Mouse (Mus musculus) cerebellum, adult (tissue): ENCODE results near the gene Olfr870.
"Not testable (repeated sequence)": the region's sequence is repeated elsewhere in the genome, so short reads cannot be mapped to it uniquely, and the experiment has no call there.

Source experiments
- ATAC-seq: cut with Nextera tagmentation; 2 replicates; pipeline ENCODE4 v1.9.2; 2017; ENCODE audit warnings: mild to moderate bottlenecking, moderate library complexity, mixed read lengths; ENCODE audit not compliant: insufficient number of reproducible peaks, low FRiP score, low TSS enrichment

Gene Olfr870

GRCm38 (mm10) chr9:20173957-20174356 lies at the start of gene Olfr870:
Gene Olfr870, minus strand, starts transcription at chr9:20174057.
- ATAC-seq: no peak

GRCm38 (mm10) chr9:20211907-20212306 lies 38.0 kb upstream of the Olfr870 start, which contains the start of gene Olfr871:
Gene Olfr871, plus strand, starts transcription at chr9:20212207.
- ATAC-seq: no peak

DNA sequence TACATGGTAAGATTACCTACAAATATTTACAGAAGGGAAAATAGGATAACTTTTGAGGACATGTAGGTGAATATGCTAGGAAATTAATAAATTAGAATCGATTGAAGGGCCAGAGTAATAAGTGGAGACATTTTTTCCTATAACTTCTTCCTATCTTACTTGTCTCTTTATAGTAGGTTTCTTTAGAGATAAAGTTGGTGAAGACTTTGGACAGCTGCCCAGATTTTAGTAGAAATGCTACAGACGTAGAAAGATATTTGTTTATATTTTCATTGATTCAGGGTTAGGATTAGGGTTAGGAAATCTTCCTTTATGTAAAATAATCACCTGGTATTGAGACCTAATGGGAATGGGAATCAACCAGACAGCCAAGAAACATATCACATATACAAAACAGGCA lies 37.6 kb upstream of the Olfr870 start:
- ATAC-seq: no peak

GRCm38 (mm10) chr9:20210812-20211211 lies 37.0 kb upstream of the Olfr870 start:
- ATAC-seq: no peak

GRCm38 (mm10) chr9:20203413-20203984 lies 29.6 kb upstream of the Olfr870 start:
- not testable (repeated sequence) for ATAC-seq

DNA sequence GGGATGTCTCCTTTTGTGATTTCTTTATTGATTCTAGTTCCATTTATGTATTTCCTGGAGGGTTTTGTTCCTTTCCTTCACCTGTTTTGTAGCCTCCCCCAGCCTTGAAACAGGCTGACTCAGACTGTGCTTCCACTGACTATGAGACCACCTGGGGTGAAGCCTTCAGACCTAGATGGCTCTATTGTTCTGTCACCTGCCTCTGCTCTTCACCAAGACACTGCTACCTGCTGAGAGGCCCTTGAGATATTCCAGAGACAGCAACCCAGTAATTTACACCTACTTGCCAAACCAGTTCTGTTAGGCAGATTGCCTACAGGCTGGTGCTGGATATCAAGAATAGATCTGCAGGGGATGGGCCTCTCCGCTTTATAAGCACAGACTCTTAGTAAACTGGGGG lies 28.3 kb upstream of the Olfr870 start:
- no peak for ATAC-seq

- ATAC-seq: no peak
Observed at GRCm38 (mm10) chr9:20179463-20179862, 5.6 kb upstream of the Olfr870 start.

DNA sequence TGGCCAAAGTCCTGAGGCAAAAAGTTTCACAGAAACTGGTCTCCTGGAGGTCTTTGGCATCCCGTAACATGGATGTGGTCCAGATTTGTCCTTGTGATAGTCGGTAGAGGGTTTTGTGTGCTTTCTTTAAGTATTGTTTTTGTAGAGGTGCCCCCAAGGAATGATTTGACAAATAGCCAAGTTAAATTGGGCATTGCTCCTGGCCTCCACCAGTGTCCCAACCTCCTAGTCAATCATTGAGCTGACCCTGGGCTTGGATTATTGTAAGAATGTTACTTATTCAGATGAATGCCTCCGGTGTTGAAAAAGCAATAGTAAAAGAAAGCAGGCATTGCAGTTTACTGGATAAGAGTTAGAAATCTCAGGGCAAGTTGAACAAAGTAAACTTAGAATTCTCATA lies 24.2 kb downstream of the Olfr870 start:
- ATAC-seq: no peak

GRCm38 (mm10) chr9:20128709-20129108 lies 45.1 kb downstream of the Olfr870 start, which contains the start of gene Olfr869:
Gene Olfr869, plus strand, starts transcription at chr9:20129009.
- no peak for ATAC-seq
